Mouse (Mus musculus) pancreas, adult 10 weeks (tissue): Measurements from ENCODE around the gene D030056L22Rik. TPM values are rescaled to one million over a fixed set of nuclear protein-coding genes. Genes with fewer than 3 reads are reported as not detected.

Source experiments
- polyA plus RNA-seq: library from polyadenylated mRNA; stranded (reverse); fragments of 350-450 nt; fragmentation: Illumina TruSeq; extraction: RNeasy Lipid Tissue Mini Kit (QIAGEN cat#74804); gene quantifications from one replicate; pipeline ENCODE4 v1.2.3, GENCODE M21; 2015; ENCODE audit warnings: low read depth, low replicate concordance; ENCODE audit not compliant: insufficient read depth

D030056L22Rik gene
- polyA plus RNA-seq: 4.1 TPM

DNA sequence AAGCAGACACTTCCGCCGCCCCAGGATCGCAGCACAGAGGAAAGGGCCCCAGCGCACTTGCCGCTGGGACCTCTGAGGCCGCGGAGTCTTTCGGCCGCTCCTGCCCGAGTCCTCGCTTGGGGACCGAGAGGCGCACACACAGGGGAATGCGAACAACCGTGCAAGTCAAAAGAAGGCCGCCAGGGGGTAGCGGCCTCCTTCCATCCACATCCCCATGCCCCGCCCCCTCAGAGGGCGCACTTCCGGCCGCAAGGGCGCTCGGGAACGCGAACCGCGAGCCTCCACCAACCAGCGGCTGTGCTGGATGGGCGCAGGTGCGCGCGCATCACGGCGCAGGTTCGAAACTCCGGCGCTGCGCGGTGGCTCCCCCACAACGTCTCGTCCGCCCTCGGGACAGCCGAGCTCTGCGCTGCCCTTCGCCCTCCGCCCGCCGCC, at the start of gene D030056L22Rik:
TSS of gene D030056L22Rik (plus strand) at position 328 of the 435 bp plus-strand sequence.

DNA sequence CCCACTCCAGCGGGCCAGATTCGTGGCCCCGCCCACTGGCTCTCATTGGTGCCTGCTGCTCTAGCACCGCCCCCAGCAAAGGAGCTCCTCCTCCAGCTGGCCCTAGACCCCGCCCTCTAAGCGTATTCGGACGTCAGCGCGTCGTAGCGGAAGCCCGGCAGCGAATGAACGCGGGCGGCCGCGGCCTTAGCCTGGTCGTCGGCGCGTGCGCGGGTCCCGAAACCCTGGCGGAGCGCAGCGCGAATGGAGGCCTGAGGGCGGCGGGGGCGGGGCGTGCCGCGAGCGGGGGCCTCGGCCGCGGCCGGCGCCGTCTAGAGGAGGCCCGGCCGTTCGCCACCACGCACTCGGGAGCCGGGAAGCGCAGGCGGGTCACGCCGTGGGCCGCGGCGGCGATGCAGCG, 42.4 kb upstream of the D030056L22Rik start, which contains the start of gene Carnmt1:
TSS of gene Carnmt1 (plus strand) at position 157 of the 400 bp plus-strand sequence.

GRCm38 (mm10) chr19:18749598-18750339, 36.8 kb downstream of the D030056L22Rik start, which contains the start of gene Trpm6:
Gene Trpm6 (plus strand): TSS chr19:18749983.

Other genes starting within 250 kb of the D030056L22Rik start
- gene Ostf1, start 81.4 kb upstream of the D030056L22Rik start, polyA plus RNA-seq: 11.4 TPM
- gene Nmrk1, start 81.2 kb upstream of the D030056L22Rik start, polyA plus RNA-seq: 2.2 TPM
- gene Carnmt1, start 42.4 kb upstream of the D030056L22Rik start, polyA plus RNA-seq: 1.9 TPM
- 0.50 TPM for gene Trpm6, start 36.8 kb downstream of the D030056L22Rik start, polyA plus RNA-seq